Mouse (Mus musculus) embryonic fibroblast, embryonic 13.5 days (primary cell): ENCODE measurements around the gene Phactr1. TPM values are rescaled to one million over a fixed set of nuclear protein-coding genes. Genes with fewer than 3 reads are reported as not detected.

Experiments
- H3K27ac ChIP-seq: 2 replicates; pipeline ENCODE4 v1.5.1; 2012; ENCODE audit warnings: low read length, control low read depth, inconsistent platforms; ENCODE audit not compliant: insufficient read depth
- H3K4me1 ChIP-seq: 2 replicates; pipeline ENCODE4 v1.6.1; 2011; ENCODE audit warnings: low read length; ENCODE audit not compliant: control insufficient read depth, insufficient read depth
- H3K4me3 ChIP-seq: 2 replicates; pipeline ENCODE4 v1.5.1; 2011; ENCODE audit warnings: mild to moderate bottlenecking, control low read depth, low read length; ENCODE audit not compliant: insufficient read depth
- CTCF ChIP-seq: IDR thresholded peaks from 2 replicates; pipeline ENCODE4 v1.5.1; 2011; ENCODE audit warnings: mild to moderate bottlenecking, control low read depth, low read length, moderate library complexity, borderline replicate concordance; ENCODE audit not compliant: insufficient read depth
- POLR2A ChIP-seq: IDR thresholded peaks from 2 replicates; pipeline ENCODE4 v1.6.1; 2011; ENCODE audit warnings: low read depth, mild to moderate bottlenecking, control low read depth, low read length, moderate library complexity
- polyA plus RNA-seq: library from polyadenylated mRNA; stranded (reverse); fragments of >200 nt; gene quantifications from 2 replicates; pipeline ENCODE4 v1.2.4, GENCODE M21; 2011; ENCODE audit warnings: low read depth; ENCODE audit not compliant: missing spikeins, insufficient read length

Gene Phactr1
- polyA plus RNA-seq, 1 experiment: 9.5 TPM

DNA sequence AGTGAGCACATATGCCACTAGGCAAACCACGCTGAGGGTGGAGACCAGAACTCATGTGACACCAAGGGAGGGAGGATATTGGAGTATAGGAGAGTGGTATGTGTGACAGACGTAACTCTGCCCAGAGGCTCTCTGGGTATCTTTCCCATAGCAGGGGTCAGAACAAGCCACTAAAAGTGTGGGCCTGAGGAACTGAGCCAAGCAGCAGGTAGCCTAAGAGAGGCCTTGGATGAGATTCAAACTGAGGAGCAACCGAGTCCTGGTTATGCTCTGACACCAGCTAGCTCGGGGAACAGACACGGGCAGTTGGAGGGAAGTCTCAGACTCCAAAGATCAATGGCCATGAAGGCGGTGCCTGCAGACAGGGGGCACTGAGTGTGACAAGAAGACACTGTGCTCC, 395.0 kb downstream of the Phactr1 start:
- H3K27ac ChIP-seq: no peak overlapping the region
- TF ChIP-seq POLR2A: no peak
- no peak for TF ChIP-seq CTCF
- no peak overlapping the region for H3K4me3 ChIP-seq
- no peaks in the 10 kb centered on the region for H3K4me1 ChIP-seq

- Histone ChIP-seq H3K4me3 (no peak overlapping the region), H3K4me1 (no peaks in the 10 kb centered on the region), H3K27ac (no peak overlapping the region)
- TF ChIP-seq POLR2A (no peak), CTCF (no peak)
These were observed 397.1 kb downstream of the Phactr1 start for GRCm38 (mm10) chr13:43077485-43077884.

- Histone ChIP-seq H3K4me1 (no peaks in the 10 kb centered on the region), H3K4me3 (no peak overlapping the region), H3K27ac (no peak overlapping the region)
- TF ChIP-seq CTCF (no peak), POLR2A (no peak)
These were observed 404.8 kb downstream of the Phactr1 start for GRCm38 (mm10) chr13:43085226-43085625.

- H3K4me1 ChIP-seq: no peaks in the 10 kb centered on the region
- no peak overlapping the region for H3K4me3 ChIP-seq
- TF ChIP-seq CTCF (0 out of 2 replicates have a peak, but pooled peaks have one; percentile 7), POLR2A (no peak)
- H3K27ac ChIP-seq: no peak overlapping the region
These were observed 413.9 kb downstream of the Phactr1 start for GRCm38 (mm10) chr13:43094365-43094764.

GRCm38 (mm10) chr13:43102943-43103342, 422.5 kb downstream of the Phactr1 start:
- TF ChIP-seq CTCF (no peak), POLR2A (no peak)

DNA sequence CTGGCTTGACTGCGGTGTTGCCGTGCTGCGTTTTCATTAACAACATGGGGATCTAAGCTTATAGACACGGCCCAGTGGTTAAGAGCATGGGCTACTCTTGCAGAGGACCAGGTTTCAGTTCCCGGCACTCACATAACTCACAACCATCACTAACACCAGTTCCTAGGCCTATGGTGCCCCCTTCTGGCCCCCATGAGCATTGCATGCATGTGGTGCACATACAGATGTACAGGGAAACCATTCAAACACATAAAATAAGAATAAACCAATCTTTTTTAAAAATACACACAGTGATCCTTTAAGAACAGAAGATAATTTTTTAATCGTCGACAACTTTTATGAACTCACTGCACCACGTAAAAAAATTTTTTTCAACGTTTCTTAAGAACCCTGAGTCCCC, 424.1 kb downstream of the Phactr1 start:
- TF ChIP-seq CTCF (no peak), POLR2A (no peak)
- Histone ChIP-seq H3K4me1 (no peaks in the 10 kb centered on the region), H3K4me3 (no peak overlapping the region), H3K27ac (no peak overlapping the region)

More at GRCm38 (mm10) chr13:43102943-43103342, 422.5 kb downstream of the Phactr1 start:
- H3K4me3 ChIP-seq: no peak overlapping the region
- H3K4me1 ChIP-seq: no peaks in the 10 kb centered on the region
- no peak overlapping the region for H3K27ac ChIP-seq

DNA sequence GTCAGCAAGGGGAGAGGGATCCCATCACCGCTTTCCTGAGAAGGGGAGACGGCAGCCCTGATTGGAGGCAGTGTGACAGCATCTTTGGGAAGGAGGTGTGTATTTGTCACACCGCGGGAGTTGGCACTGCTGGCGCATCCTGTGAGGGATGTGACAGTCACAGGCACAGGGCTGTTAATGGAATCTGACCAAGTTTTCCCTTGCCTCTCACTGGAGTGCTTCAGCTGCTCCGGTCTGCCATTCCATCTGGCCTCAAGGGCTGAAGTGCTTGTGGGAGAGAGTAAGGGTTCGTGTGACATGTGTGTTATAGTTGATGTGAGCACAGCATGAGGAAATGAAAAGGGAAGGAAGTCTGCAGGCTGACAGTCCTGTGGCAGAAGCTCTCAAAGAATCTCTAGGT, 431.9 kb downstream of the Phactr1 start:
- no peak overlapping the region for H3K4me3 ChIP-seq
- no peak overlapping the region for H3K27ac ChIP-seq
- TF ChIP-seq CTCF: no peak
- no peak for TF ChIP-seq POLR2A
- no peaks in the 10 kb centered on the region for H3K4me1 ChIP-seq

DNA sequence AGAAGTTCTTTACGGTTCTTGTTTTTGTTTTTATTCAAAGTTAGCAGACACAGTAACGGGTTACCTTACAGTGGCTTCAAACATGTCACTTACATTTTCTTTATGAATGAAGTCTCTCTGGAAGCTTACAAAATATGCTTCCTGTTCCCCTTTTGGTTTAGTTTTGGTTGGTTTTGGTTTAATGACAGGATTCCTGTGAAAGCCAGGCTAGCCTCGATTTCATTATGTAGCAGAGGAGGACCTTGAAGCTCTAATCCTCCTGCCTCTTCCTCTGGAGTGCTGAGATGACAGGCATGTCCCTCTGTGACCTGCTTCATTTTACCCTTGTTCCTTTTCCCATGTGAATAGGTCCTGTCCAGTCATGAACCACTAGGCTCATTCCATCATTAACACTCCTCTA, 432.3 kb downstream of the Phactr1 start:
- Histone ChIP-seq H3K4me1 (no peaks in the 10 kb centered on the region), H3K27ac (no peak overlapping the region), H3K4me3 (no peak overlapping the region)
- no peak for TF ChIP-seq POLR2A
- no peak for TF ChIP-seq CTCF

DNA sequence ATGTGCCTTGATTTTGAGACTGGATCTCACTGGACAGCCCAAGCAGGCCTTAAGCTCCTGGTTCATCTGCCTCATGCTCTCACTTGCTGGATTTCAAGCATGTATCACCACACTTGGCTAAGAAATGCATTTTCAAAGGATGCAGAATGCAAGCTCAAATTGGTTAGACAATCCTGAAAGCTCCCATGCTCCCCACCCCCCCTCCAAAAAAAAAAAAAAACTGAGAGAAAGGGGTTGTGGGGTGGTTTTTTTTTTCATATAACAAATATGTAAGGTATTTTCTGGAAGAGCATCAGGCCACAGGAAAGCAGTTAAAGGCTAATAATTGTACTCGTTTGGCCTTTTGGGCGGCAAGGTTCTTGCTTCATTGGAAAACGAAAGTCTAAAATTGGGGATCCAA, 432.7 kb downstream of the Phactr1 start:
- Histone ChIP-seq H3K4me1 (no peaks in the 10 kb centered on the region), H3K27ac (no peak overlapping the region), H3K4me3 (no peak overlapping the region)
- TF ChIP-seq POLR2A: no peak
- TF ChIP-seq CTCF: no peak

GRCm38 (mm10) chr13:43122306-43123070, 442.1 kb downstream of the Phactr1 start:
- Histone ChIP-seq H3K27ac (no peak overlapping the region), H3K4me1 (no peaks in the 10 kb centered on the region), H3K4me3 (no peak overlapping the region)
- no peak for TF ChIP-seq POLR2A
- TF ChIP-seq CTCF: no peak
